Mouse (Mus musculus): ENCODE results near the gene Prkag1. TPM values are rescaled to one million over a fixed set of nuclear protein-coding genes. Genes with fewer than 3 reads are reported as not detected.

Prkag1 gene
- polyA plus RNA-seq, 1 experiment from 2014 or later, result 79.5 TPM

DNA sequence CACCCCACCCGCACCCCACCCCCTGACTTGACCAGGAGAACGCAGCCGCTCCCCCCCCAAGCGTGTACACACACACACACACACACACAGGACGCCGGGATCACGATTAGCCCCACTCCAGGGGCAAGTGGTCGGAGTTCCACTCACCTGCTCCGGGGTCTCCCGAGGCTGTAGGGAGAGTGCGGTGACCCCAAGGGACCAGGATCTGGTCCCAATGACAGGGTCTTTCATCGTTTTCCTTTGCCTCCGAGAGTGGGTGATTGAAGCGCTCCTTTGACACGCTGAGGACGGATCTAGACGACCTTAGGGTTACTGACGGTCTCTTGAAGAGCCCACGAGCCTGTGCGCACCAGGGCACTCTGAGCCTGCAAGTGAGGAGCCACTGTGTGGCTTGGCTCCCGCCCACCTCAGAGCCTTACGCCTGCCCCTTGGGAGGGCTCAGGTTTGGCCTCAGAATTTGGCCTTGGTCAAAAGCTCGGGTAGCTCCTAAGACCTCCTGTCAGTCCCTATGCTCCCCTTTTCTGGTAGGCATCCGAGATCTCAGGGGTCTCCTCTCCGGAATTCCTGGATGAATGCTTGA, 53.0 kb downstream of the Prkag1 start:
- Histone ChIP-seq H3K4me1 (replicated peaks; ENCODE audit: control insufficient read depth, insufficient read depth, low read length) (peaks cover 16% of the 10 kb centered on the region), H3K27me3 (replicated peaks; ENCODE audit: control insufficient read depth, insufficient read depth, low read length) (peaks cover 94% of the 10 kb centered on the region), H3K9me3 (ENCODE audit: control insufficient read depth, low read length) (no peaks in the 10 kb centered on the region), H3K27ac (ENCODE audit: low read length) (no peak overlapping the region), H3K9ac (replicated peaks; ENCODE audit: low read depth, low read length) (no peak overlapping the region), H3K4me2 (ENCODE audit: low read length) (peak overlapping the region; percentile 41), H3K4me3 (replicated peaks; ENCODE audit: low read length) (peak overlapping the region; percentile 28), H3K36me3 (ENCODE audit: control insufficient read depth, insufficient read depth) (no peaks in the 10 kb centered on the region)
- under 1% methylated on average over 25 of the region's 25 CpGs for WGBS
- no peak for ATAC-seq

DNA sequence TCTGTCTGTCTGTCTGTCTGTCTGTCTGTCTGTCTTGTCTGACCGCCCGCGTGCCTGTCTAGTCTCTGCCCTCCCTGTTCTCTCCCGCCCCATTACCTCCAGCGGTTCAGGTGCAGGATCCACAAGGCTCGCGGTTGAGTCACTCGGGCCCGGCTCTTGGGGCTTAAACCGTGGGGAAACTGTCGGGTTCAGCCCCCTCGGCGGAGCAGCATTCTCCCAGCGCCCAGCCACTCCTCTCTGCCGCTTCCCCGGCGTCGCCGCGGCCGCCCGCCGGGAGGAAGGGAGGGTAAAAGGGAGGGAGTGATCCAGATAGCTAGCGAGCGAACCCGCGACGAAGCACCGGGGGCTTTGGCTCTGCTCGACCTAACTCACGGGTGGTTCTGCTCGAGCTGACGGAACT, 53.6 kb downstream of the Prkag1 start, which contains the start of gene Wnt10b:
TSS of gene Wnt10b (minus strand) at position 389 of the 400 bp plus-strand sequence.
- Histone ChIP-seq H3K4me3 (replicated peaks; ENCODE audit: low read length) (peak within 1 kb of the TSS; percentile 28), H3K27ac (ENCODE audit: low read length) (no peak within 1 kb of the TSS), H3K9me3 (ENCODE audit: control insufficient read depth, low read length) (no peaks in the 10 kb centered on the region), H3K4me1 (replicated peaks; ENCODE audit: control insufficient read depth, insufficient read depth, low read length) (peaks cover 18% of the 10 kb centered on the region), H3K36me3 (ENCODE audit: control insufficient read depth, insufficient read depth) (no peaks in the 10 kb centered on the region), H3K4me2 (ENCODE audit: low read length) (peak within 1 kb of the TSS; percentile 41), H3K9ac (replicated peaks; ENCODE audit: low read depth, low read length) (0 out of 2 replicates have a peak within 1 kb of the TSS, but pooled peaks have one; percentile 9), H3K27me3 (replicated peaks; ENCODE audit: control insufficient read depth, insufficient read depth, low read length) (peaks cover 96% of the 10 kb centered on the region)
- 0% methylated on average over 24 of the region's 33 CpGs for WGBS
- ATAC-seq, result no peak

DNA sequence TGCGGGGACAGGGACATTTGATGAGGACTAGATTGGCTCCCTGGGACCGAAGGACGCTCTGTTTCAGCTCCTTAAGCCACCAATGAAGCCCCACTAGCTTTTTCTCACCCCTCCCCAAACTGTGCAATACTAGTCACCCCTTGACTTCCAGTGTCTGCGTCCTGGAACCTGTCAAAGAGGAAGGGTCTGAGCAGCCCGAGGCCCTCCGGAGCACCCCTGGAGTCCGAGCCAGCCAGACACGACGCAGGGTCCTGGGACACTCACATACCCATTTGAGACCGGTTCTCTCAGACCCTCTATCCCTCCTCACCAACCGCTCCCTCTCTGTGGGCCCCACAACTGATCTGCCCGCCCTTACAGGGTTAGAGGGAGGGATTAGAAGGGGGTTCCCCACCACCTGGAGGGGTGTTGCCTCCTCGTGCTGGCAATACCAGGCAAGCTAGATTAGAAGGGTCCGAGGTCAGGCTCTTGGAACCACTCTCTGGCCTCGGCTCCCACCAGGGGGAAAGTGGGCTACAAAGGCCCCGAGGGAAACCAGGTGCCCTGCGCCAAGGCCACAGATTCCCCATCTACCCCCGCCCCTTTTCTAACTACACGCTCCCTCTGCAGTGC, 54.2 kb downstream of the Prkag1 start:
- Histone ChIP-seq H3K27ac (ENCODE audit: low read length) (no peak overlapping the region), H3K9ac (replicated peaks; ENCODE audit: low read depth, low read length) (no peak overlapping the region), H3K4me1 (replicated peaks; ENCODE audit: control insufficient read depth, insufficient read depth, low read length) (peaks cover 23% of the 10 kb centered on the region), H3K4me2 (ENCODE audit: low read length) (no peak overlapping the region), H3K36me3 (ENCODE audit: control insufficient read depth, insufficient read depth) (no peaks in the 10 kb centered on the region), H3K27me3 (replicated peaks; ENCODE audit: control insufficient read depth, insufficient read depth, low read length) (peaks cover 99% of the 10 kb centered on the region), H3K9me3 (ENCODE audit: control insufficient read depth, low read length) (no peaks in the 10 kb centered on the region), H3K4me3 (replicated peaks; ENCODE audit: low read length) (no peak overlapping the region)
- WGBS, result 2% methylated on average over 19 of the region's 19 CpGs
- no peak for ATAC-seq

DNA sequence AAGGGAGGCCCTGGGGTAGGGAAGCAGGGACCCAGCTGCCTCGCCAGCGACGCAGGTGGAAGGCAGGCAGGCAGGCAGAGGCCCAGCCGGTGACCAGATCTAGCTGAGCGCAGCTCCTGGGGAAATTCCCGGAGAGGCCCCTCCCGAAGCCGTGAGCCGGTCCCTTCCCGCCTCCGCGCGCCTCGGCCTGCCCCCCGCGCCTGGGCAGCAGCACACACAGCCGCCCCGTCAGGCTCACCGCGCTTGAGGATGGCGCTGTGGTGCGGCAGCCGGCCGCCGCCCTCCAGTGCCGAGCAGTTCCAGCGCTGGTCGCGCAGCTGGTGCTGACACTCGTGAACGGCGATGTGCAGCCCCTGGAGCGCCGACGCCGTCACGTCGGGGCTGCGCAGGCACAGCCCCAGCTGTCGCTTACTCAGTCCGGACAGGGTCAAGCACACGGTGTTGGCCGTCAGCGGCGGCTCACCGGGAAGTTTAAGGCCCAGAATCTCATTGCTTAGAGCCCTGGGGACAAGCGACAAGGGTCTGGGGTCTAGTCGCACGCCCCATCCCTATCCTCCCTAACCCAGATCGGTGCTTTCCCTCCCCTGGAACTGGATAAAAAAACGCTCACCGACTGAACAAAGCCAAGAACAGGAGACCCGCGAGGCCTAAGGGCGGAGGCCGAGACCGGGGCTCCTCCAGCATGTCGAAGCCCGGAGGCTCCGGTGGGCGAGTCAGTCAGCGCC, 54.9 kb downstream of the Prkag1 start:
- H3K4me1 ChIP-seq (replicated peaks; ENCODE audit: control insufficient read depth, insufficient read depth, low read length), result peaks cover 23% of the 10 kb centered on the region
- H3K9ac ChIP-seq (replicated peaks; ENCODE audit: low read depth, low read length), result no peak overlapping the region
- H3K4me2 ChIP-seq (ENCODE audit: low read length), result peak overlapping the region; percentile 40
- H3K4me3 ChIP-seq (replicated peaks; ENCODE audit: low read length), result peak overlapping the region; percentile 24
- H3K27me3 ChIP-seq (replicated peaks; ENCODE audit: control insufficient read depth, insufficient read depth, low read length), result peaks cover 94% of the 10 kb centered on the region
- no peak overlapping the region for H3K27ac ChIP-seq (ENCODE audit: low read length)
- ATAC-seq, result peak; percentile 43; the same call in 1 of the 2 replicates
- no peaks in the 10 kb centered on the region for H3K9me3 ChIP-seq (ENCODE audit: control insufficient read depth, low read length)
- 1% methylated on average over 52 of the region's 62 CpGs for WGBS
- no peaks in the 10 kb centered on the region for H3K36me3 ChIP-seq (ENCODE audit: control insufficient read depth, insufficient read depth)

DNA sequence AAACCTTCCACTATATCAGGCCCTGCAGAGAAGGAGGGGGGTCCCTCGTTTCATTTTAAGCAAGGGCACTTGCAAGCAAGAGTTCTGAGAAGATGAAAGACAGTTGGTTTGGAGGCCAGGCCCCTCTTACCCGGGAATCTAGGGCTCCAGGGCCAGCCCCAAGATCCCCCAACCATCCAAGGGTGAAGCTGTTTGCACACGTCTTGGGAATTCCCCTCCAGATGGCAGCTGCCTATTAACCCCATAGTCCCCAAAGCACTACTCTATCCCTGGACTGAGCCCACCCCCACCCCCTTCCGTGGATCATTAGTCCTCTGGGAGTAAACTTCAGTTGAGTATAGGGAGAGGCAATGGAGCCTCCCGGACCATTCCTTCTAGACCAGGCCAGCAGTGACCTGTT, 55.8 kb downstream of the Prkag1 start:
- Histone ChIP-seq H3K27ac (ENCODE audit: low read length) (no peak overlapping the region), H3K9ac (replicated peaks; ENCODE audit: low read depth, low read length) (no peak overlapping the region), H3K4me2 (ENCODE audit: low read length) (no peak overlapping the region), H3K27me3 (replicated peaks; ENCODE audit: control insufficient read depth, insufficient read depth, low read length) (peaks cover 93% of the 10 kb centered on the region), H3K4me3 (replicated peaks; ENCODE audit: low read length) (no peak overlapping the region), H3K36me3 (ENCODE audit: control insufficient read depth, insufficient read depth) (no peaks in the 10 kb centered on the region), H3K4me1 (replicated peaks; ENCODE audit: control insufficient read depth, insufficient read depth, low read length) (peaks cover 23% of the 10 kb centered on the region), H3K9me3 (ENCODE audit: control insufficient read depth, low read length) (no peaks in the 10 kb centered on the region)
- ATAC-seq, result no peak
- WGBS, result 0% methylated on average over 5 of the region's 5 CpGs

DNA sequence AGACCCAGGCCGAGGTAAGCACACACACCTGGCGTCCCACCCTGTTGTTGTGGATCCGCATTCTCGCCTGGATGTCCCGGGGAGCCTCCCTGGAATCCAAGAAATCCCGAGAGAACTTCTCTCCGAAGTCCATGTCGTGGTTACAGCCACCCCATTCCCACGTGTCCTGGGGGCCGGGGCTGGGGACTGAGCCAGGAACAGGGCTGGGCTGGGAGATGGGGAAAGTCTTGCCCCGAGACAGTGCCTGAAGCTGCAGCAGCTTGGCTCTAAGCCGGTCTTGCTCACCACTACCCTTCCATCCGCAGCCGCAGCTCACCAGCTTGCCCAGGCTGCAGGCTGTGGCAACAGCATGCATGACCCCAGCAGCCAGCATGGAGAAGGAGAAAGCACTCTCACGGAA, 57.2 kb downstream of the Prkag1 start:
- no peak overlapping the region for H3K4me2 ChIP-seq (ENCODE audit: low read length)
- peaks cover 23% of the 10 kb centered on the region for H3K4me1 ChIP-seq (replicated peaks; ENCODE audit: control insufficient read depth, insufficient read depth, low read length)
- WGBS, result 8% methylated on average over 15 of the region's 15 CpGs
- no peak overlapping the region for H3K4me3 ChIP-seq (replicated peaks; ENCODE audit: low read length)
- no peak overlapping the region for H3K27ac ChIP-seq (ENCODE audit: low read length)
- H3K9ac ChIP-seq (replicated peaks; ENCODE audit: low read depth, low read length), result no peak overlapping the region
- no peaks in the 10 kb centered on the region for H3K36me3 ChIP-seq (ENCODE audit: control insufficient read depth, insufficient read depth)
- ATAC-seq, result no peak
- H3K9me3 ChIP-seq (ENCODE audit: control insufficient read depth, low read length), result no peaks in the 10 kb centered on the region
- H3K27me3 ChIP-seq (replicated peaks; ENCODE audit: control insufficient read depth, insufficient read depth, low read length), result peaks cover 86% of the 10 kb centered on the region

DNA sequence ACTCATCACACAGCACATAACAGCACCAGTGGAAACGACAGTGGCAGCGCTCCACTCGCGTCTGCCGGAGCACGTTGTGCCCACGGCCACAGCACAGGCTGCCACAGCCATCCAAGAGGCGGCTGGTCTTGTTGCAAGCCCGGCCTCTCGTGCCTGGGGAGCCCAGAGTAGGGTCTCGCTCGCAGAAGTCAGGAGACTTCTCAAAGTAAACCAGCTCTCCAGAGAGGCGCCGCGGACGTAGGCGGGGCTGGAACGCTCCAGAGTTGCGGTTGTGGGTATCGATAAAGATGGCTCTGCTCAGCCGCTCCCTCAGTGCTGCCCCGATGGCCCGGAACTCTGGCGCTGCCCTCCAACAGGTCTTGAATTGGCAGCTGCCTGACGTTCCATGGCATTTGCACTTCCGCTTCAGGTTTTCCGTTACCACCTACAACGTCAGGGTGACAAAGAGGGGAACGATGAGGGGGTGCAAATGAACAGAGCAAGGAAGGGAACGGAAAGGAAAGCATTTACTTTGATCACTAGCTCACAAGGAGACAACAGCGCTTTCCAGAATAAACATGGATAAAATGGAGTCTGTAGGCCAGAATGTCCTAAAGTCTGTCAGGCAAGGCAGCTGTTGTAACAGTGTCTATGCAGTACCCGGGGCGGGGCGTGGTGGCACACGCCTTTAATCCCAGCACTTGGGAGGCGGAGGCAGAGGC, 58.7 kb downstream of the Prkag1 start:
- ATAC-seq, result no peak
- Histone ChIP-seq H3K27ac (ENCODE audit: low read length) (no peak overlapping the region), H3K9me3 (ENCODE audit: control insufficient read depth, low read length) (no peaks in the 10 kb centered on the region), H3K9ac (replicated peaks; ENCODE audit: low read depth, low read length) (peak overlapping the region; percentile 23; the same call in 1 of the 2 replicates), H3K36me3 (ENCODE audit: control insufficient read depth, insufficient read depth) (no peaks in the 10 kb centered on the region), H3K4me1 (replicated peaks; ENCODE audit: control insufficient read depth, insufficient read depth, low read length) (peaks cover 16% of the 10 kb centered on the region), H3K4me3 (replicated peaks; ENCODE audit: low read length) (peak overlapping the region; percentile 35), H3K27me3 (replicated peaks; ENCODE audit: control insufficient read depth, insufficient read depth, low read length) (peaks cover 72% of the 10 kb centered on the region), H3K4me2 (ENCODE audit: low read length) (peak overlapping the region; percentile 53)
- 2% methylated on average over 36 of the region's 36 CpGs for WGBS

DNA sequence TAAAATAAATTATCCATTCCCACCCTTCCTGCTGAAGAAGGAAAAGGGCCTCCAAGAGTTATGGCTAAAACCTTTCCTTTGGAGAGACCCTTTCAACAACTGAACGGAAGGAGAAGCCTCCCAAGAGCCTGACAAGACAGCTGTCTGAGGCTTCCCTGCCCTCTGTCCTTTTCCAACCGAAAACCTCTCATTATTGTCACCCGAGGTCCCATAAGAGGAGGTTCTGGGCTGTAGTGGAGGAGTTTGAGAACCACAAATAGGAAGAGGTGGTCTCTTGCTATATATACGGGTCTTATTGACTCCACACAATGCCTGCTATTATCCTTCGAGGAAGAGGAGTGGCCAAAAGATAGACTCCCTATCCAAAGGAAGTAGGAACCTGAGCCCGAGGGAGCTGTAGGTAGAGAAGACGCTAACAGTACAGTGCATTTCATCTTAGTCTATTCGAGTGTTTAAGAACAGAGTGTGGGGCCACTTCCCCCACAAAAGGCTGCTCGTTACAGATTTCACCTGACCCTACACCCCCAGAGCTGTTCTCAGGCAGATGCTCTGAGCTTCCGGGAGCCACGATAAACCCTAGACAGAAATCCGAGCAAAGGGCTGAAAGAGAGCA, 59.4 kb downstream of the Prkag1 start:
- WGBS, result 3% methylated on average over 12 of the region's 12 CpGs
- Histone ChIP-seq H3K9me3 (ENCODE audit: control insufficient read depth, low read length) (no peaks in the 10 kb centered on the region), H3K4me2 (ENCODE audit: low read length) (no peak overlapping the region; the same call in 1 of the 2 replicates), H3K4me1 (replicated peaks; ENCODE audit: control insufficient read depth, insufficient read depth, low read length) (peaks cover 16% of the 10 kb centered on the region), H3K9ac (replicated peaks; ENCODE audit: low read depth, low read length) (no peak overlapping the region), H3K4me3 (replicated peaks; ENCODE audit: low read length) (no peak overlapping the region), H3K27me3 (replicated peaks; ENCODE audit: control insufficient read depth, insufficient read depth, low read length) (peaks cover 65% of the 10 kb centered on the region), H3K36me3 (ENCODE audit: control insufficient read depth, insufficient read depth) (no peaks in the 10 kb centered on the region), H3K27ac (ENCODE audit: low read length) (no peak overlapping the region)
- no peak for ATAC-seq

DNA sequence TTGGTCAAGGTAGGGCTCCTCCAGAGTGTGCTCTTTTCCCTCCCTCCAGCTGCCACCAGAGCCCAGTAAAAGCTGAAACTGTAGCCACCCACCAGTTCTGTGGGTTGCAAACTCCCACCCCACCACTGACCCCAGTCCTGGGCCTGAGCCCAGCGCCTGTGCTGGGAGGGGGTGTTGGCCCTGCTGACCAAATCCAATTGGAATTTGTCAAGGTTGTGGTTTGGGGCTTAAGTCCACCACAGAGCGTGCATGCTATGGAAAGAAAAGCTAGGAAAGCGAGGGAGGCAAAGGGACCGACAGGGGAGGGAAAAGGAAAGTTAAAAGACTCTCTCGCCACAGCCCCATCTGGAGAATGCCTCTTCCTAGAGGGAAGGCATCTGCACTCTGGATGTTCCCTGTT, 63.1 kb downstream of the Prkag1 start:
- no peak overlapping the region for H3K4me3 ChIP-seq (replicated peaks; ENCODE audit: low read length)
- H3K9me3 ChIP-seq (ENCODE audit: control insufficient read depth, low read length), result no peaks in the 10 kb centered on the region
- no peak overlapping the region for H3K9ac ChIP-seq (replicated peaks; ENCODE audit: low read depth, low read length)
- no peaks in the 10 kb centered on the region for H3K36me3 ChIP-seq (ENCODE audit: control insufficient read depth, insufficient read depth)
- H3K4me2 ChIP-seq (ENCODE audit: low read length), result no peak overlapping the region
- ATAC-seq, result no peak
- H3K4me1 ChIP-seq (replicated peaks; ENCODE audit: control insufficient read depth, insufficient read depth, low read length), result peaks cover 14% of the 10 kb centered on the region
- peaks cover 32% of the 10 kb centered on the region for H3K27me3 ChIP-seq (replicated peaks; ENCODE audit: control insufficient read depth, insufficient read depth, low read length)
- H3K27ac ChIP-seq (ENCODE audit: low read length), result no peak overlapping the region
- 23% methylated on average over 5 of the region's 5 CpGs for WGBS
